Mouse (Mus musculus) left cerebral cortex, adult 2 months (tissue): ENCODE data around the gene Rbms2. TPM values are rescaled to one million over a fixed set of nuclear protein-coding genes. Genes with fewer than 3 reads are reported as not detected.
"Not testable (repeated sequence)": the region's sequence is repeated elsewhere in the genome, so short reads cannot be mapped to it uniquely, and the experiment has no call there.

Experiments
- DNase-seq, 2 experiments: peaks; one replicate each; pipeline ENCODE4 v3.0.0; 2021 to 2022; ENCODE audit warnings: low spot score in 2 of 2, mixed read lengths in 1 of 2; ENCODE audit errors: extremely low spot score in 1 of 2
- H3K27ac ChIP-seq: fragments of 200-600 bp; 2 replicates; pipeline ENCODE4 v1.8.1; 2022
- H3K4me3 ChIP-seq: fragments of 200-600 bp; 2 replicates; pipeline ENCODE4 v1.8.1; 2022
- CTCF ChIP-seq: fragments of 200-600 bp; IDR thresholded peaks from 2 replicates; pipeline ENCODE4 v1.8.1; 2022; ENCODE audit warnings: antibody characterized with exemption, mild to moderate bottlenecking, moderate library complexity
- intact Hi-C: fragments of 180-260 bp; cut with DNase I; formaldehyde crosslinking; loops from one replicate; pipeline ENCODE4 v1.15.1; 2025
- long read RNA-seq, 2 experiments: library from polyadenylated mRNA; stranded (forward); transcript quantifications; one replicate each; pipeline ENCODE4 v2.0.0; 2021; ENCODE audit warnings: borderline mapping rate in 2 of 2
- total RNA-seq, 2 experiments: library from RNA; stranded (reverse); gene quantifications; 2 replicates each; pipeline ENCODE4 v1.2.3; 2021

Gene Rbms2
- total RNA-seq, result 10 to 100 TPM; 15.6 to 16.4 TPM
- long read RNA-seq, experiment 1, partial matches to known transcripts, result 3 of 3 reads
- long read RNA-seq, experiment 1, other reads (novel, unspliced or antisense), result 0 of 3 reads
- long read RNA-seq, experiment 2, partial matches to known transcripts, result 4 of 7 reads
- long read RNA-seq, experiment 2, other reads (novel, unspliced or antisense), result 3 of 7 reads

DNA sequence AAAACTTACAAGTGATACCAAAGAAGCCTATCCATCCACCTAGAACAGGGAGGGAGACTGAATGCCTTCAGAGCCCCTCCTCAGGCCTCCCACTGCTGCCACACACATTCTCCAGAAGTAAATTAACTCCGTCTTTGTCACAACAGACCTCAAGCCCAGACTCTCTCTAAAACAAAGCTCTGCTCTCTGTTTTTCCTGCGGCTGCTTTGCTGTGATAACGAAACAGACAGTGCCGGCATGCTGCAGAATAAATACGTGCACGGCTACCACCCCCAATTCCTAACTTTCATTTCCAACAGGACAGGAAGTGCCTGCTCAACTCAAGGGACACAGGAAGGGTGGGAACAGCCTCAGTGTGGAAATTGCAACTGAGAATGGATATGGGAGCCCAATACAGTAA lies at the start of gene Rbms2:
Gene Rbms2, minus strand, starts transcription at position 309 of the 400 bp plus-strand sequence.
- Histone ChIP-seq H3K4me3 (peak within 1 kb of the TSS; percentile 34), H3K27ac (peak within 1 kb of the TSS; percentile 66)
- TF ChIP-seq CTCF, result no peak
- no peak for DNase-seq
- intact Hi-C loops, result no loop called here

DNA sequence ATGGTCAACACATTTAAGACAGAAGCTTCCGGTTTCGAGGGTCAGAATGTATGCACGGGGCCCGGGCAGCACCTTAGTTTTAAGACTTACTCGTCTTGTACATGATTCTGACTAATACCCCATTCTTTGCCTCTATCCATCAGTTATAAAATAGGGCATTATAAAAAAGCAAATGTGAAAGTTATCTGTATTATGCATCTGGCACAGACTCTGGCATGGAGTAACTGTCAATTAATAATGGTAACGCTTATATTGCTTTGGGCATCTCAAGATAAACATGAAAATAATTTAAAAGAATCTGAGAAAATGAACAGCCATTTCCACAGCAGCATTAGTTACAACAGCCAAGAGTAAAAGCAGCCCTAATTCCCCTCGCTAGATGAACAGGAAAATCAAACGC lies 47.9 kb upstream of the Rbms2 start:
- Histone ChIP-seq H3K4me3 (no peak overlapping the region), H3K27ac (no peak overlapping the region)
- intact Hi-C loops, result no loop called here
- DNase-seq, result no peak
- no peak for TF ChIP-seq CTCF

DNA sequence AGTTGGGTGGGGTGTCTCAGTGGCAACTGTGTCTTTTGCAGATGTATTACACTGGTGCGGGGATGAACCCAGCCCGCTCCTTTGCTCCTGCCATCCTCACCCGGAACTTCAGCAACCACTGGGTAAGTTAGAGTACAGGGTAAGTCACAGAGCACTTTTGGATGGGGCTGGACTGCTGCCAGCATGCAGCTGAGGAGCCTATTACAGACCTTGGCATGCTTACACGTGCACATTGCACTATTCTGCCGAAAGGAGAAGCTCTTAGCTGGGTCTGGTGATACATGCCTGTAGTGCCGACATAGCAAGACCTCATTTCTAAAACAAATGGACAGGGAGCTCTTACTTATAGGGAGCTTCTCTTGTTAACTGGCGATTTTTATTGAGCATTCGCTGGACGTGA lies 47.5 kb upstream of the Rbms2 start:
- intact Hi-C loops, result no loop called here
- DNase-seq, result no peak
- no peak for TF ChIP-seq CTCF
- H3K4me3 ChIP-seq, result no peak overlapping the region
- H3K27ac ChIP-seq, result no peak overlapping the region

DNA sequence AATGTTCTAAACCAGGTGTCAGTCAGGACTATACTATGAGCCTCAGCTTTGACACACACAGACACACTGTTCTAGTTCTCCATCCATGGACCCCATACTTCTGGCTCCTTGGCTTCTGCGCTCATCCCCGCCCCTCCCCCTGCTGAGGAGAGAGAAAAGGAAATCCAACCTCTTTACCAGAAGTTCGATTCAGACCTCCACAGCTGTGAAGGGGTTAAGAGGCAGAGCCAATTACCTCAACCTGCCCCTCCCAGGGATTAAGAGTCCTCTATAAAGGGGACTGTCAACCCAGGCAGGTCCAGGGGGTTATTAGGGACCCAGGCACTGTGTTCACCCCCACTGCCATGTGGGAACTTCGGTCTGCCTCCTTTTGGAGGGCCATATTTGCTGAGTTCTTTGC lies 45.4 kb upstream of the Rbms2 start, which contains the start of gene Mip:
Gene Mip, plus strand, starts transcription at position 301 of the 400 bp plus-strand sequence.
- H3K4me3 ChIP-seq, result no peak within 1 kb of the TSS
- TF ChIP-seq CTCF, result no peak
- H3K27ac ChIP-seq, result no peak within 1 kb of the TSS
- intact Hi-C loops, result no loop called here
- no peak for DNase-seq

DNA sequence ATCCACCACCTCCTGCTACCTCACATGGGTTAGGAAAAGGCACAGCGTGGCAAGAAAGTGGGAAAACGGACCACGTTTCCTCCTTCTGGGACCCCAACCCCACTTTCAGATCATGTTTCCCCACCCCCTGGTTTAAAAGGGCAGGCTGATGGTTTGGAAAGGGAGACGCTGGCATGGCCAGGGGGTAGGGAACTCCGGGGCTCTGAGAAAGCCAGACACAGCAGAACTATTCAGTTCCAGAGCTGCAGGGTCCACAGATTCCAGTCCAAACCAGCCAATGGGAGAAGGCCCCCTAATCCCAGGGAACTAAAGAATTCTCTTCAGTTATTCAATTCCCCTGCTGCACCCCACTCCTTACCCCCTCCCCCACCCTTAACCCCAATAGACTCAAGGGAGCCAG lies 45.0 kb upstream of the Rbms2 start:
- Histone ChIP-seq H3K4me3 (no peak overlapping the region), H3K27ac (no peak overlapping the region)
- intact Hi-C loops, result no loop called here
- DNase-seq, result no peak
- no peak for TF ChIP-seq CTCF

DNA sequence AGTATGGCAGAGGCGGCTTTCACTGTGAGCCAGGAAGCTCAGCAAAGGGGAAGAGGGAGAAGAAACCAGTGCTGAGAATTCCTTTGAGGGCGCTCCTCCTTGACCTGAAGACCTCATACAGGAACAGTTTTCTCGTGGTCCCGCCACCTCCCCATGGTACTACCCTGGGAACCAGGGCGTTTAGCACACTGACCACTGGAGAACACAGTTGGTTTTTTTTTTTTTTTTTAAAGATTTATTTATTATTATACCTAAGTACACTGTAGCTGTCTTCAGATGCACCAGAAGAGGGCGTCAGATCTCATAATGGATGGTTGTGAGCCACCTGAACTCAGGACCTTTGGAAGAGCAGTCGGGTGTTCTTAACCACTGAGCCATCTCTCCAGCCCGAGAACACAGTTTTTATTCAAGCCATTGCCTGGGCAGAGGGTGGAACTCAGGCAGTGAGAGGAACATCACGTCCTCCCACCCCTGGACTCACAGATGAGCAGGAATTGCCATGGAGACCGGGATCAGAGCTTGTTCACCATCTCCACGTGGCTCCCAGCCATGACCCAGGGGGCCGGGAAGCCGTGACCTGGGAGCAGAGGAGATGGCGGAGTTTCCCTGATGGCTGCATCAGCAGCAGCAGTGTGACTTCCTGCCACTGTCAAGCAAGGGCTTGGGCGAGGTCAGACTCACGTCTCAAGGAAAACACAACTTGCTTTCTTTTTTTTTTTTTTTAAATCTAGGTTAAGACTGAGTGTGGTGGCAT lies 41.6 kb upstream of the Rbms2 start:
- TF ChIP-seq CTCF, result no peak; the same call in 1 of the 2 replicates
- Histone ChIP-seq H3K4me3 (no peak overlapping the region), H3K27ac (no peak overlapping the region)
- no peak for DNase-seq
- intact Hi-C loops, result no loop called here

DNA sequence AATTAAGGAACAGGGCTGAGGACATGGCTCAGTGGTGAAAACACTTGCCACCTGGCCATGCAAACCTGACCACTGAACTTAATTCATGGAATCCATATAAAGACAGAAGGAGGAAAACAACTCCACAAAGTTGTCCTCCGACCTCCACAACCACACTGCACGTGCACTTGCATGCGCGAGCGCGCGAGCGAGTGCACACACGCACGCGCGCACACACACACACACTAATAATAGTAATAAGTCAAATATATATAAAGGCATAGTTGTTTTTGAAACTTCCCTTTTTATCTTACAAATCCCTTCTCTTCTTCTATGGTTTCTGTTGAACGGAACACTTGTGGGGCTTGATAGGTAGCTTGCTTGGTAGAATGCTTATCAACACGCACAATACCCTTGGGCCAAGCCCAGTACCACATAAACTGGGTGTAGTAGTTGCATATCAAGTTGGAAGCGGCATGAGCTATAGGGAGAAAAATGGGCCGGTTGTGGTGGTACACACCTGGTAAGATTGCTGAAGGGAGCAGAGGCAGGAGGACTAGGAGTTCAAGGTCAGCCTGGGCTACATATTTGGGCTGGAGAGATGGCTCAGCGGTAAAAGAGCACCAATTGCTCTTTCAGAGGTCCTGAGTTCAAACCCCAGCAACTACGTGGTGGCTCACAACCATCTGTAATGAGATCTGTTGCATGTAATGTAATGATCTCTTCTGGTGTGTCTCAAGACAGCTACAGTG lies 38.5 kb upstream of the Rbms2 start:
- no peak overlapping the region for H3K4me3 ChIP-seq
- no peak overlapping the region for H3K27ac ChIP-seq
- no peak for TF ChIP-seq CTCF
- intact Hi-C loops, result no loop called here
- DNase-seq, result no peak

DNA sequence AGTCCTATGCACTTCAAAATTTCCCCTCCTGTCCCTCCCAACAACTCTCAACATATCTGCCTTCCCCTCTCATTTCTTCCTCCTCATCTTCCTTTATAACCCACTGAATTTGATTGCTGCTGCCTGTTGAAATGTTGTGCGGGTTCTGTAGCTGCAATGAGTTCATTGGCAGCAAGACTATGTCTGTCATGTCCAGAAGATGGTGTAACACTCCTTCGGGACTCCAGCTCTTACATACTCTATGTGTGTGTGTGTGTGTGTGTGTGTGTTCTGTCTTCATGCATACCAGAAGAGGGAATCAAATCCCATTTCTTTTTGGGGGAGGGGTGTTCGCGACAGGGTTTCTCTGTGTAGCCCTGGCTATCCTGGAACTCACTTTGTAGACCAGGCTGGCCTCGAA lies 34.9 kb upstream of the Rbms2 start:
- Histone ChIP-seq H3K27ac (no peak overlapping the region), H3K4me3 (no peak overlapping the region)
- intact Hi-C loops, result no loop called here
- no peak for TF ChIP-seq CTCF
- no peak for DNase-seq

DNA sequence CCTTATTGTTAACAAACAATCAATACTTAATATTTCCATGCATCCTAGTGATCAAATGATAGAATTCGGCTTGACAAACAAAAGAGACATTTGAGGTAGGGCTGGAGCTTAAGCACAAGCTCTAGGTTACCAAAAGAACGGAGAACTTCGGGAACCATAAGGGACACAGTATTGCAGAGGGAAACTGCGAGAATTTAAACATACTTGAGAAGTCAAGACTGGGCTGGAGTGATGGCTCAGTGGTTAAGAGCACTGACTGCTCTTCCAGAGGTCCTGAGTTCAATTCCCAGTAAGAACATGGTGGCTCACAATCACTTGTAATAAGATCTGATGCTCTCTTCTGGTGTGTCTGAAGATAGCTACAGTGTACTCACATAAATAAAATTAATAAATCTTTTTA lies 34.0 kb upstream of the Rbms2 start:
- intact Hi-C loops, result not testable (repeated sequence)

DNA sequence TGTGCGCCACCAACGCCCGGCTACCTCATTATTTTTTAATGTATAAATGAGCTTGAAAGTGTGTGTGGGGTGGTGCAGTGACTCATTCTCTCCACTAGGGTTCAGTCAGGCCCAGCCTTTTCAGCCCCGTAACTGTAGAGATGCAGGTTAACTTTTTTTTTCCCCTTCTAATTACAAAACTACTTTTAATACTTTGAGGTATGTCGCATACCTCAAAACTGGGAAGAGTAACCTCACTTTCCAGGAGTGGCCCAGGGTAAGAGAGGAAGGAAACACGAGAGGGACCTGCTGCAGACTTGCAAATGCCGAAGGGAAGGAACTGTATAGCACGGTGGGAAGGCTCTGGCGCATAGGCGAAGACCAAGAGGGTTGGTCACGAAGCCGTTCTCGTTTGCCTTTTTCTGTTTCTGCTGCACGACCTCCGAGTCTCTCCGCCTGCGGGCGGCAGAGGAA lies 32.8 kb upstream of the Rbms2 start:
- DNase-seq, result peak; percentile 44 to 65
- peak; percentile 78 for TF ChIP-seq CTCF
- Histone ChIP-seq H3K4me3 (peak overlapping the region; percentile 38), H3K27ac (no peak overlapping the region)
- intact Hi-C loops, result loop anchor here (1.0 kb wide), 1 partner anchor 71 kb away; no protein-coding TSS in a partner anchor

More for the DNA sequence above, 34.0 kb upstream of the Rbms2 start:
- H3K27ac ChIP-seq, DNase-seq, H3K4me3 ChIP-seq: not testable (repeated sequence)

DNA sequence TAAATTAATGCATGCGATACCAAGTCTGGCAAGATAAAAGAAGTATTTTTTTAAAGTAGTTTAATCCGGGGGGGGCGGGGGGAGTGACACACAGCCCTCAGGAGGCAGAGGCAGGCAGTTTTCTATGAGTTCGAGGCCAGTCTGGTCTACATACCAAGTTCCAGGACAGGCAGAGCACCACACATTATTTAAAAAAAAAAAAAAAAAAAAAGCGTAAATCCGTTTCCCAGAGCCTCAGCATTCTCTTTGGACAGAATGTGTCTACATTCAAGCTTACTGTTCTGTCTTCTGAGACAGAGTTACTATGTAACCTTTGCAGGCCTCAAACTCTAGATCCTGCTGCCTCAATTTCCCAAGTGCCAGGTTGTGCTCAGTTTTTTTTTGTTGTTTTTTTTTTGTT lies 32.1 kb upstream of the Rbms2 start:
- intact Hi-C loops, result no loop called here
- DNase-seq, result no peak
- Histone ChIP-seq H3K4me3 (peak overlapping the region; percentile 60), H3K27ac (peak overlapping the region; percentile 81)
- no peak for TF ChIP-seq CTCF
